Mouse (Mus musculus) testis, postnatal 10 days (tissue): ENCODE results near the gene Snap25.

Experiments used
- DNase-seq: peaks from one replicate; pipeline ENCODE4 v3.0.0; 2021; ENCODE audit warnings: low spot score

Gene Snap25

GRCm38 (mm10) chr2:136811331-136811730 is 98.1 kb downstream of the Snap25 start:
- DNase-seq, result no peak

GRCm38 (mm10) chr2:136816717-136817400 is 103.6 kb downstream of the Snap25 start:
- DNase-seq, result no peak

- DNase-seq, result no peak
These were observed 110.8 kb downstream of the Snap25 start for GRCm38 (mm10) chr2:136823751-136824716.

DNA sequence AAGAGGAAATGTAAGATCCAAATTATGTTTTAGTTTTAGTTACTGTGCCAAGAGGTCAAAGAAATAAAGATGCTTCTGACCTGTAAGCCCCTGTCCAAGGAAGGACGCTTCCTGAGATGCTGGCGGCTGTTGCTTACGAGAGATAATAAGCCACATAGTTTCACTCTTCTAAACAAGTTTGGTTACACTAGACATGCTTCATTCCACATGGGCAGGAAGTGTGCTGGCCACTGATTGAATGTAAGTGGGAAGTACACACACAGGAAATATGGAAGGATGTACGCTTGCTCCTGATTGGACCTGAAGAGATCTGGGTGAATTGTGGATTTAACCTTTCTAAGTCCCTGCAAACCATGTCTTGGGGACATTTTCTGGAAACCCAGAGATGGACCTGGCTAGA is 114.4 kb downstream of the Snap25 start:
- DNase-seq, result no peak
